Mouse (Mus musculus) liver, embryonic 15.5 days (tissue): Measurements from ENCODE around the gene Lrp4. TPM values are rescaled to one million over a fixed set of nuclear protein-coding genes. Genes with fewer than 3 reads are reported as not detected.
A peak's percentile ranks its signal among the peaks of the same experiment; 100 is the strongest.

Source experiments
- ATAC-seq: fragments of 200-750 bp; cut with Nextera tagmentation; 2 replicates; pipeline ENCODE4 v1.8.0; 2017; ENCODE audit warnings: moderate number of reproducible peaks, mild to moderate bottlenecking, moderate library complexity; ENCODE audit not compliant: insufficient read depth
- H3K27ac ChIP-seq: fragments of 300-500 bp; sonication (generic); replicated peaks from 2 replicates; pipeline ENCODE4 v1.5.1; 2015; ENCODE audit warnings: mild to moderate bottlenecking, inconsistent platforms
- H3K27me3 ChIP-seq: fragments of 300-500 bp; sonication (generic); 2 replicates; pipeline ENCODE4 v1.6.1; 2015; ENCODE audit warnings: mild to moderate bottlenecking, inconsistent platforms
- H3K36me3 ChIP-seq: fragments of 300-500 bp; sonication (generic); replicated peaks from 2 replicates; pipeline ENCODE4 v1.6.1; 2015; ENCODE audit warnings: moderate library complexity, mild to moderate bottlenecking, inconsistent platforms
- H3K4me1 ChIP-seq: fragments of 300-500 bp; sonication (generic); replicated peaks from 2 replicates; pipeline ENCODE4 v1.6.1; 2015; ENCODE audit warnings: inconsistent platforms
- H3K4me2 ChIP-seq: fragments of 300-500 bp; sonication (generic); 2 replicates; pipeline ENCODE4 v1.6.1; 2015; ENCODE audit warnings: moderate library complexity, mild to moderate bottlenecking, inconsistent platforms
- H3K4me3 ChIP-seq: fragments of 300-500 bp; sonication (generic); replicated peaks from 2 replicates; pipeline ENCODE4 v1.5.1; 2015; ENCODE audit warnings: mild to moderate bottlenecking, inconsistent platforms
- H3K9ac ChIP-seq: fragments of 300-500 bp; sonication (generic); 2 replicates; pipeline ENCODE4 v1.6.1; 2015; ENCODE audit warnings: moderate library complexity, mild to moderate bottlenecking, inconsistent platforms
- H3K9me3 ChIP-seq: fragments of 300-500 bp; sonication (generic); replicated peaks from 2 replicates; pipeline ENCODE4 v1.6.1; 2016; ENCODE audit warnings: inconsistent platforms
- WGBS: fragments of 180-500 bp; shearing (Covaris S2); methylation state at CpG from one replicate; pipeline ENCODE4 v1.1.7; 2015; ENCODE audit warnings: mixed read lengths; ENCODE audit not compliant: insufficient replicate concordance; 5-methylcytosine and 5-hydroxymethylcytosine counted together
- polyA plus RNA-seq: library from polyadenylated mRNA; unstranded; fragments of >200 nt; fragmentation: Nextera tagmentation; extraction: Ambion mirVana; gene quantifications from 2 replicates; pipeline ENCODE4 v1.2.1, GENCODE M21; 2015

Gene Lrp4
- polyA plus RNA-seq, 1 experiment from 2014 or later: 1.2 TPM

DNA sequence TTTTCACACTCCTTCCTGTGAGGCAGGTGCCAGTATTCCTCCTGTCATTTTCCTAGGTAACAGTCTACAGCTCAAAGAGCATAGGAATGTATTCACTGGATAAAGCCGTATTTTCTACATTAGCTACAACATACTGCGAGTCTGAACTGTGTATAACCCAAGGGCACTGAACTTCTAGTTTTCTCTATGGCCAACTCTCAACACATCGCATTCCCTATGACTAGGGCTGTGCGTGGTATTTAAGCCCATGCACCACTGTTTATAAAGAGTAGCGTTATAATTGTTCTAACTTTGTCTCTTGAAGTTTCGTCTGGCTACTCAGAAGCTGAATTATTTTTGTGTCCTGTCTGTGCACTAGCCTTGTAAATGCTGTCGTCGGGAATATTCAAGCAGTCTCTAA is 20.6 kb upstream of the Lrp4 start:
- Histone ChIP-seq H3K36me3 (no peaks in the 10 kb centered on the region), H3K9me3 (no peaks in the 10 kb centered on the region), H3K9ac (no peak overlapping the region), H3K4me3 (no peak overlapping the region), H3K4me2 (no peak overlapping the region), H3K27me3 (no peaks in the 10 kb centered on the region), H3K4me1 (no peaks in the 10 kb centered on the region), H3K27ac (no peak overlapping the region)
- WGBS: 78% methylated on average over 8 of the region's 8 CpGs
- no peak for ATAC-seq

DNA sequence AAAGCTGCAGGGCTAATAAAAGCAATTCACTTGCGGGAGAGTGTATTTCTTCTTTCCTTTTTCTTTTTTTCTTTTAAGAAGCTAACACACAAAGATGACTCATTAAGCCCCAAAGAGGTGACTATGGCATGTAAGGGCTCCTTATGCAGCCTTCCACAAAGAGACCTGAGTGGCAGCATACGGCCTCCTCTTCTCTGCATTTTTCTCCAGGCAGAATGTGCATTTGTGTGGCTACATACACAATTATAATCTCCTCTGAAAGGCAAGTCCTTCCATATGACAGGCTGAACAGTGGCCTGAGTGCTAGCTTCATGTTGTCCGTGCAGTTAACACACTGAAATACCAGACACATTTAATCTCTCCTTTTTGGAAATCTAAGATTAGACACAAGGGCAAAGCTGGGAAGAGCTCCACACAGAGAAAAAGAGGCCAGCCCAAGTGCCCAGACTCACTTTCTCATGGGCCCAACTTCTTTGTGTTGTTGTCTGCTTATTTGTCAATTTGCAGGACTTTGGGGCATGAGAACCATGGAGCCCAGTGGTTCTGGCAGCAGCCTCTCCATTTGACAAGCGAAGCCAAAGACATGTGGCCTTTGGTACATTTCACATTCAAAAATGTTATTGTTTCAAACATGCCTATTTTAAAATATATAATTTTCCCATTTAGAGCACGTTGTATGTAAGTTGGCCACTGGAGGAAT is 20.0 kb upstream of the Lrp4 start:
- Histone ChIP-seq H3K9me3 (no peaks in the 10 kb centered on the region), H3K4me3 (no peak overlapping the region), H3K9ac (no peak overlapping the region), H3K27ac (no peak overlapping the region), H3K4me1 (no peaks in the 10 kb centered on the region), H3K4me2 (no peak overlapping the region), H3K36me3 (no peaks in the 10 kb centered on the region), H3K27me3 (no peaks in the 10 kb centered on the region)
- no peak for ATAC-seq
- WGBS: 65% methylated on average over 5 of the region's 5 CpGs

DNA sequence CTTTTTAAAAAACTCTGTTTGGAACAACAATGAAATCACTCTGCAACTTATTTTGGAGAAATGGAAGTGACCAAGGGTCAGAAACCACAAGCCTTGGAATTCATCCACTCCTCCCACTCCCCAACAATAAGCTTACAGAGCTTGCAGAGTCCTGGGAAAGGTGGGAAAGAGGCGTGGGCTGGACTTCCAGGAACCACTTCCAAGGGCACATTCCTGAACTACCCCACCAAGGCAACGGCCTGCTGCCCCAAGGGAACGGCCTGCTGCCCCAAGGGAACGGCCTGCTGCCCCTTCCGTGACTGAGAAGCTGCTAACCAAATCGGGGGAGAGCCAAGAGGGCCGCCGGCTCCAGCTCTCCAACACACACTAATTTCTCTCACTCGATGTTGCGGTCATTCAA is 18.0 kb upstream of the Lrp4 start:
- 0 out of 2 replicates have a peak, but pooled peaks cover 5% of the 10 kb centered on the region for H3K4me1 ChIP-seq
- no peaks in the 10 kb centered on the region for H3K27me3 ChIP-seq
- H3K4me3 ChIP-seq: no peak overlapping the region
- no peak overlapping the region for H3K27ac ChIP-seq
- H3K9ac ChIP-seq: no peak overlapping the region
- no peaks in the 10 kb centered on the region for H3K36me3 ChIP-seq
- 71% methylated on average over 10 of the region's 10 CpGs for WGBS
- ATAC-seq: no peak
- no peaks in the 10 kb centered on the region for H3K9me3 ChIP-seq
- no peak overlapping the region for H3K4me2 ChIP-seq

DNA sequence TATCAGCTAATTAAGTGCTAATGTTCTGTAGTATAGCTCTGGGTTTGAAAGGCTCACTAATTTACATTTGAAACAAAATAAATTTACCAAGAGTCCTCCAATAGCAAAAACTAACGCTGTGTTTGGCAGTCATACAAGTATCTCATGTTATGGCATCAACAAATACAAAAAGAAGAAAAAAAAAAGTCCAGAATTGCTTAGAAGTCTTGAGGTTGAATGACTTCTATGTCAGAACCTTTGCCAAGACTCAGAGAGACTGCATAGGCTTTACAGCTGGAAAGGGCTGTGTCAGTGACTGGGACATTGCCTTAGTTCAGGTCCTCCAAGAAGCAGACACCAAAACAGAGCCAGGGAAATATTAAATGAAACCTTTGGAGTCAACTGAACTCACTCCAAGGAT is 17.4 kb upstream of the Lrp4 start:
- no peak for ATAC-seq
- Histone ChIP-seq H3K9me3 (no peaks in the 10 kb centered on the region), H3K4me3 (no peak overlapping the region), H3K36me3 (no peaks in the 10 kb centered on the region), H3K9ac (no peak overlapping the region), H3K4me2 (no peak overlapping the region), H3K4me1 (0 out of 2 replicates have a peak, but pooled peaks cover 6% of the 10 kb centered on the region), H3K27me3 (no peaks in the 10 kb centered on the region), H3K27ac (no peak overlapping the region)
- 64% methylated on average over 1 of the region's 1 CpGs for WGBS

DNA sequence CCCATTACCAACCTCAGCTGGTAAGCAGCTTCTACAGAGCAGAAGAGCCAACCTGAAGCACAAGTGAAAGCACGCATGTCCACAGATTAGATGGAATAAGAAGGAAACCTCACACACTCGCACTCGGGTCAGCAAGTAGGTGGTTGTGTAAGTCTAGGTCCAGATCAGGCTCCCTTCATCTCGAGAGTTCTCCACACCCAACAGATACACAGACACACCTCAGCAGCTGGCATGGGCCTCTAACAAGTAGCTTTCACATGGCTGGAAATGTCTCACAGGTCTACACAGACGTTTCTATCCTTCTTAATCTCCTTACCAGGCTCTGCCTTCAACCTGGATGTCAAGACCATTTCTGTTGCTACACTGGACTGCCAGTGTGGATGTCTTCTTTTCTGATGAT is 16.6 kb upstream of the Lrp4 start:
- ATAC-seq: no peak

DNA sequence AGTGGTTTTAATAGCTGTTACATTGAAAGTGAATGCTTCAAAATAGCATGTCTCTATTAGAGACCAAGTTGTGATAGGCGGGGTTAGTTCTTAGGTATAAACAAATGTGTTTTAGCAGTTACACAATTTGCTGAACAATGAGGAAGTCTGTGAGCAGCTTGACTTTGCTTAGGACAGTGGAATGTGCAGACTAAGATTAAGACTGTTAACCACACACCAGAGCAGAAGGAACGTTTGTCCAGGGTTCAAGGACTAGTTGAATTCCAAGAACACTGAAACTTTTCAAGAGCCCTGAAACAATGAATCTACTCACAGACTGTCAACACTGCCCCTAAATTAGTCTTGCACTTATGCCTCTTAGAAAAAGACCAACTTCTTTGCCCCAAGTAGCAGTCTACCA is 15.6 kb upstream of the Lrp4 start:
- 24% methylated on average over 2 of the region's 2 CpGs for WGBS
- Histone ChIP-seq H3K4me3 (no peak overlapping the region), H3K4me2 (no peak overlapping the region)

More for the DNA sequence above, 16.6 kb upstream of the Lrp4 start:
- Histone ChIP-seq H3K4me1 (0 out of 2 replicates have a peak, but pooled peaks cover 6% of the 10 kb centered on the region), H3K9me3 (no peaks in the 10 kb centered on the region), H3K27ac (no peak overlapping the region), H3K4me3 (no peak overlapping the region), H3K4me2 (no peak overlapping the region), H3K36me3 (no peaks in the 10 kb centered on the region), H3K27me3 (no peaks in the 10 kb centered on the region), H3K9ac (no peak overlapping the region)
- WGBS: 60% methylated on average over 5 of the region's 5 CpGs

DNA sequence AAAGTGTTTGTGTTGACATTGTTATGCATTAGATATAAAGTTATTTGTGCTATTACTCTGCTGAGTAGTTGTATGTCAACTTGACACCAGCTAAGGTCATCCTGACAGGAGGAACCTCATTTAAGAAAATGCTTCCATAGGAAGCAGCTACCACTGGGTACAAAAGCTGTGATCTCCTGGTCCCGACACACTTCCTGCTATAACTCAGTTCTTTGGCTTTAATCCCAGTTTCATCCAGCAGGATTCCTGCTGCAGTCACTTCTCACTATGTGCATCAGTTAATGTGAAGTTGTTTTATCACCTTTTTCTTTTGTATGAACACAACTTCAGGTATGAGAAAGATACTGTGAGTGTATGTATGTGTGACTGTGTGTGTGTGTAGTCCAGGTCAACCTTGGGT is 15.1 kb upstream of the Lrp4 start:
- 0 out of 2 replicates have a peak, but pooled peaks cover 6% of the 10 kb centered on the region for H3K4me1 ChIP-seq
- no peak overlapping the region for H3K9ac ChIP-seq
- WGBS: 65% methylated on average over 1 of the region's 1 CpGs
- H3K27ac ChIP-seq: no peak overlapping the region
- no peak overlapping the region for H3K4me2 ChIP-seq
- H3K4me3 ChIP-seq: no peak overlapping the region
- ATAC-seq: no peak
- H3K36me3 ChIP-seq: no peaks in the 10 kb centered on the region
- no peaks in the 10 kb centered on the region for H3K27me3 ChIP-seq
- no peaks in the 10 kb centered on the region for H3K9me3 ChIP-seq

More for the DNA sequence above, 15.6 kb upstream of the Lrp4 start:
- Histone ChIP-seq H3K36me3 (no peaks in the 10 kb centered on the region), H3K27ac (no peak overlapping the region), H3K4me1 (0 out of 2 replicates have a peak, but pooled peaks cover 6% of the 10 kb centered on the region), H3K9me3 (no peaks in the 10 kb centered on the region), H3K27me3 (no peaks in the 10 kb centered on the region), H3K9ac (no peak overlapping the region)
- no peak for ATAC-seq

DNA sequence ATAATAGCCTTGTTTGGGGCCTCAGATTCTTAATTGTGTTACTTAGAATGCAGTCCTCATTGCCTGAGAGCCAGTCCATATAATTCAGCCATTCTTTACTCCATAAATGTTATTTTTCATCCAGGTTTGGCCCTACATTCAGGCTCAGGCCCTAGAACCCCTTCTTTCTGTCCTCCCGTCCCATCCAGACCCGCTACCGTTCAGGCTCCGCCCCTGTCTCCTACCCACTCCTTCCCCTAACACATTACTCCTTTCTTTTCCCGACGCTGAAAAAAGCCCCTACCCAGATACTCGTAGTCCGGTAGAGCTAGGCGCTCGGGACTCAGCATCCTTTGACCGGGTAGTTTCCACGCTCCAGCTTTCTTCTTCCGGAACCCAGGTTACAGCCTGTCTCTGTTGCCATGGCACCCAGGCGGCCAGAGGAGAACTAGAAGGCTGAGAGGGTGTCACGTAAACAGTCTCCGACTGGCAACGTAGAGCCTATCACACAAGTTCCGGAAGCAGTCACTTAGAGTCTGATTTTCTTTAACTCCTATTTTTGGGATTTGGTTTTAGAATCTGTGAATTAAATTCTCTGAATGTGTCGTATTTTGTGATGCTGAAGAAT is 12.9 kb upstream of the Lrp4 start, which contains the start of gene 1110051M20Rik:
1110051M20Rik (minus strand) TSS at position 419 of the 607 bp plus-strand sequence.
- Histone ChIP-seq H3K27me3 (no peaks in the 10 kb centered on the region), H3K27ac (no peak within 1 kb of the TSS), H3K9ac (0 out of 2 replicates have a peak within 1 kb of the TSS, but pooled peaks have one; percentile 9), H3K4me1 (0 out of 2 replicates have a peak, but pooled peaks cover 6% of the 10 kb centered on the region), H3K36me3 (no peaks in the 10 kb centered on the region), H3K4me3 (peak within 1 kb of the TSS; percentile 62), H3K4me2 (peak within 1 kb of the TSS; percentile 67), H3K9me3 (no peaks in the 10 kb centered on the region)
- peak; percentile 66 for ATAC-seq
- WGBS: 2% methylated on average over 19 of the region's 19 CpGs

DNA sequence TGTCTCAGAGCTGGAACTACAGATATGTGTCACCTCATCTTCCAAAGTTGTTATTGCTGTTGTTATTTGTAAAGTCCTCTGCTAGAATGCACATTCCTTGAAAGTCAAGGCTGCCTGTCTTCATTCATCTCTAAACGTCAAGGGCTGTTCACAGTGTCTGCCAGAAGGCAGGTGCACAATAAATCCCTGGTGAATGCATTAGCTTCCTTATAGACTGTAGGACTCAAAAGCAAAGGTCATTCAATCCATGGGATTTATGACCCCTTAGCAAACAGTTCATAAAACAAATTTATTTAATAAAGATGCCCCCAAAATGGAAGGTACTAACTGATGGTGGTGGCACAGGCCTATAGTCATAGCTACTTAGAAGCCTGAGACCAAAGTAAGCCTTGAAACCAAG is 7.6 kb upstream of the Lrp4 start:
- Histone ChIP-seq H3K27me3 (peaks cover 5% of the 10 kb centered on the region), H3K9me3 (no peaks in the 10 kb centered on the region), H3K27ac (no peak overlapping the region), H3K36me3 (no peaks in the 10 kb centered on the region), H3K9ac (no peak overlapping the region), H3K4me3 (no peak overlapping the region), H3K4me1 (peaks cover 15% of the 10 kb centered on the region), H3K4me2 (no peak overlapping the region)
- WGBS: 55% methylated on average over 1 of the region's 1 CpGs
- ATAC-seq: no peak

DNA sequence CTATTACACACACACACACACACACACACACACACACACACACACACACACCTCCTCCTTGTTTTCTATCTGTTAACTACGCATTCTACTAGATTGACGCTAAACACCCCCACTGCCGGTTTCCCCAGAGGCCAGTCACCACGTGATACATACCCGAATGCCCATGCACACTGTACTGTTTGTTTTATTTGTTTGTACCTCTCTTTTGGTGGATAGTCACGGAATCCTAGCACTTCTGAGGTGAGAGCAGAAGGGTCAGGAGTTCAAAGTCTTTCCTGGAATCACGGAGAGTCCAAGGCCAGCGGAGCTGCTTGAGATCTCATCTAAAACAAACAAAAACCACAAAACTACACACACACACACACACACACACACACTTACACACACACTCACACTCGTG is 7.0 kb upstream of the Lrp4 start:
- WGBS: 51% methylated on average over 9 of the region's 9 CpGs
- no peak overlapping the region for H3K4me3 ChIP-seq
- peaks cover 15% of the 10 kb centered on the region for H3K4me1 ChIP-seq
- H3K36me3 ChIP-seq: no peaks in the 10 kb centered on the region
- no peaks in the 10 kb centered on the region for H3K9me3 ChIP-seq
- ATAC-seq: peak; percentile 65
- no peak overlapping the region for H3K4me2 ChIP-seq
- peaks cover 12% of the 10 kb centered on the region for H3K27me3 ChIP-seq
- H3K9ac ChIP-seq: no peak overlapping the region
- H3K27ac ChIP-seq: no peak overlapping the region

DNA sequence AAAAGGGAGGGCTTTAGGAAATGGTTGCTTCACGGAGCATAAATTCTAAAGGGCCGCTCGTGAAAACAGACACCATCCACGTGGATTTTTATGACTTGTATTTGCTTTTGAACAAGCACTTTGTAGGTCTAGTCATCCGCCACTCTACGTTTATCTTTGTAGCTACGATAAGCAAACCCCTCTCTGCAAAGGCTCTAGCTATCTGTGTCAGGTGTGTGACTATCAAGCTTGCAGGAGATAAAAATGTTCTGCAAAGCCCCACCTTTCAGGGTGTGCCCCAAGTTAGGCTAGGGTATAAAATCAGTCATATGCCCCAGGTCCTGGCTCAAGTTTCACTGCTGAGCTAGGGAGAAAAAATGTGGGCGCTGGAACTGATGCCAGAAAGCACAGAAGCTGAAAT is 4.7 kb upstream of the Lrp4 start:
- H3K9ac ChIP-seq: no peak overlapping the region
- no peak overlapping the region for H3K27ac ChIP-seq
- H3K4me1 ChIP-seq: peaks cover 33% of the 10 kb centered on the region
- peaks cover 35% of the 10 kb centered on the region for H3K27me3 ChIP-seq
- no peaks in the 10 kb centered on the region for H3K9me3 ChIP-seq
- H3K36me3 ChIP-seq: no peaks in the 10 kb centered on the region
- no peak for ATAC-seq
- WGBS: 31% methylated on average over 8 of the region's 8 CpGs
- no peak overlapping the region for H3K4me2 ChIP-seq
- H3K4me3 ChIP-seq: no peak overlapping the region
